Mouse (Mus musculus) CH12.LX (cell line): ENCODE results near the gene Ogdh. TPM values are rescaled to one million over a fixed set of nuclear protein-coding genes. Genes with fewer than 3 reads are reported as not detected.

Experiments
- DNase-seq: peaks from one replicate; pipeline ENCODE4 v3.0.0-alpha.2; 2013; ENCODE audit errors: extremely low read depth
- H3K27ac ChIP-seq: 2 replicates; pipeline ENCODE4 v1.5.1; 2012; ENCODE audit warnings: low read depth, mild to moderate bottlenecking, control low read depth, moderate library complexity; ENCODE audit not compliant: insufficient read depth
- H3K27me3 ChIP-seq: replicated peaks from 2 replicates; pipeline ENCODE3; 2012; ENCODE audit warnings: inconsistent platforms
- H3K36me3 ChIP-seq, 2 experiments: replicated peaks in 1 of 2; 2 replicates each; pipeline versions ENCODE3 to v1.6.1; 2012; ENCODE audit warnings: inconsistent platforms in 1 of 2, low read length in 1 of 2, mild to moderate bottlenecking in 1 of 2, mixed read lengths in 1 of 2, moderate library complexity in 1 of 2; ENCODE audit not compliant: control insufficient read depth in 1 of 2, insufficient read depth in 1 of 2
- H3K4me1 ChIP-seq, 2 experiments: 2 replicates each; pipeline ENCODE4 v1.6.1; 2012; ENCODE audit warnings: inconsistent platforms in 1 of 2, moderate library complexity in 1 of 2; ENCODE audit not compliant: insufficient read depth in 2 of 2, control insufficient read depth in 1 of 2
- H3K4me2 ChIP-seq: 2 replicates; pipeline ENCODE4 v1.6.1; 2012; ENCODE audit warnings: low read depth, mild to moderate bottlenecking, control low read depth; ENCODE audit not compliant: poor library complexity, insufficient read depth, severe bottlenecking
- H3K4me3 ChIP-seq, 3 experiments: fragments of 150-350 bp in 1 of 3; sonication (generic) in 1 of 3; replicated peaks in 1 of 3; 2 replicates each; pipeline versions ENCODE3 to v1.5.1; 2011 to 2012; ENCODE audit warnings: low read depth in 2 of 3, low read length in 2 of 3, mild to moderate bottlenecking in 2 of 3, moderate library complexity in 2 of 3, control low read depth in 1 of 3, improper control_type of control experiment in 1 of 3, inconsistent platforms in 1 of 3, mixed read lengths in 1 of 3; ENCODE audit not compliant: poor library complexity in 1 of 3
- H3K79me2 ChIP-seq: replicated peaks from 2 replicates; pipeline ENCODE4 v1.6.1; 2012; ENCODE audit warnings: mild to moderate bottlenecking, moderate library complexity; ENCODE audit not compliant: control insufficient read depth, poor library complexity, insufficient read depth, severe bottlenecking; ENCODE audit errors: extremely low read depth
- H3K9ac ChIP-seq: 2 replicates; pipeline ENCODE4 v1.6.1; 2012; ENCODE audit warnings: low read depth, mild to moderate bottlenecking, control low read depth, moderate library complexity; ENCODE audit not compliant: insufficient read depth
- H3K9me3 ChIP-seq: replicated peaks from 2 replicates; pipeline ENCODE3; 2012; ENCODE audit warnings: low read length, inconsistent platforms, mixed read lengths
- CHD1 ChIP-seq: IDR thresholded peaks from 2 replicates; pipeline ENCODE4 v1.6.1; 2012; ENCODE audit warnings: low read depth, low read length, improper control_type of control experiment, inconsistent platforms
- E2F4 ChIP-seq: IDR thresholded peaks from 2 replicates; pipeline ENCODE4 v1.6.1; 2011; ENCODE audit warnings: low read depth, low read length, improper control_type of control experiment; ENCODE audit not compliant: insufficient replicate concordance
- ELF1 ChIP-seq: IDR thresholded peaks from 2 replicates; pipeline ENCODE4 v1.6.1; 2014; ENCODE audit warnings: low read depth, mild to moderate bottlenecking, inconsistent platforms, low read length, improper control_type of control experiment
- EP300 ChIP-seq: IDR thresholded peaks from 2 replicates; pipeline ENCODE4 v1.6.1; 2011; ENCODE audit warnings: low read length, improper control_type of control experiment
- JUN ChIP-seq: IDR thresholded peaks from 2 replicates; pipeline ENCODE4 v1.6.1; 2011; ENCODE audit warnings: low read depth, mild to moderate bottlenecking, low read length, improper control_type of control experiment, moderate library complexity; ENCODE audit not compliant: insufficient read depth
- JUND ChIP-seq: conservative IDR thresholded peaks from 2 replicates; pipeline ENCODE4 v1.6.1; 2011; ENCODE audit warnings: low read depth, low read length, improper control_type of control experiment
- MAZ ChIP-seq: IDR thresholded peaks from 2 replicates; pipeline ENCODE4 v1.6.1; 2012; ENCODE audit warnings: low read depth, mild to moderate bottlenecking, inconsistent platforms, low read length, improper control_type of control experiment, moderate library complexity
- POLR2A ChIP-seq: IDR thresholded peaks from 2 replicates; pipeline ENCODE4 v1.6.1; 2011; ENCODE audit warnings: low read depth, mild to moderate bottlenecking, improper control_type of control experiment, low read length
- RAD21 ChIP-seq: IDR thresholded peaks from 2 replicates; pipeline ENCODE4 v1.6.1; 2011; ENCODE audit warnings: low read depth, mild to moderate bottlenecking, low read length, improper control_type of control experiment, moderate library complexity
- RCOR1 ChIP-seq: conservative IDR thresholded peaks from 2 replicates; pipeline ENCODE4 v1.6.1; 2012; ENCODE audit warnings: low read depth, mild to moderate bottlenecking, inconsistent platforms, low read length, improper control_type of control experiment
- SIN3A ChIP-seq: IDR thresholded peaks from 2 replicates; pipeline ENCODE4 v1.6.1; 2012; ENCODE audit warnings: low read length, improper control_type of control experiment, inconsistent platforms
- TBP ChIP-seq: conservative IDR thresholded peaks from 2 replicates; pipeline ENCODE4 v1.6.1; 2011; ENCODE audit warnings: low read depth, low read length, improper control_type of control experiment
- TCF12 ChIP-seq: IDR thresholded peaks from 2 replicates; pipeline ENCODE4 v1.6.1; 2014; ENCODE audit warnings: low read depth, mild to moderate bottlenecking, inconsistent platforms, low read length, improper control_type of control experiment
- UBTF ChIP-seq: IDR thresholded peaks from 2 replicates; pipeline ENCODE4 v1.6.1; 2012; ENCODE audit warnings: low read depth, mild to moderate bottlenecking, inconsistent platforms, low read length, improper control_type of control experiment, moderate library complexity
- ZKSCAN1 ChIP-seq: IDR thresholded peaks from 2 replicates; pipeline ENCODE4 v1.6.1; 2012; ENCODE audit warnings: low read depth, inconsistent platforms, low read length, improper control_type of control experiment, borderline replicate concordance
- dilution Hi-C: fragments of 300-500 bp; cut with MboI; formaldehyde crosslinking; loops from 2 replicates; pipeline ENCODE4 v1.14.3; 2020; ENCODE audit warnings: low sequenced_read_pairs; ENCODE audit not compliant: extremely low pct_unique_long_range_greater_than_20kb, extremely low pct_ligation_motif_present
- in situ Hi-C: fragments of 300-500 bp; cut with MboI; formaldehyde crosslinking; loops from 3 replicates; pipeline ENCODE4 v1.14.3; 2019; ENCODE audit warnings: low sequenced_read_pairs, low pct_ligation_motif_present, low pct_unique_long_range_greater_than_20kb, mixed read lengths
- polyA plus RNA-seq: library from polyadenylated mRNA; unstranded; fragments of >175 nt; gene quantifications from 2 replicates; pipeline ENCODE4 v1.2.1, GENCODE M21; 2012; ENCODE audit warnings: low read depth; ENCODE audit not compliant: insufficient read length
- total RNA-seq, 2 experiments: library from RNA; depleted of rRNA; stranded (reverse); fragments of 300-350 nt in 1 of 2; fragments of >200 nt in 1 of 2; gene quantifications; 2 replicates each; pipeline ENCODE4 v1.2.3; 2012 to 2014

Gene Ogdh
- total and polyA plus RNA-seq, 3 experiments: 47.1 to 173 (median 120) TPM

DNA sequence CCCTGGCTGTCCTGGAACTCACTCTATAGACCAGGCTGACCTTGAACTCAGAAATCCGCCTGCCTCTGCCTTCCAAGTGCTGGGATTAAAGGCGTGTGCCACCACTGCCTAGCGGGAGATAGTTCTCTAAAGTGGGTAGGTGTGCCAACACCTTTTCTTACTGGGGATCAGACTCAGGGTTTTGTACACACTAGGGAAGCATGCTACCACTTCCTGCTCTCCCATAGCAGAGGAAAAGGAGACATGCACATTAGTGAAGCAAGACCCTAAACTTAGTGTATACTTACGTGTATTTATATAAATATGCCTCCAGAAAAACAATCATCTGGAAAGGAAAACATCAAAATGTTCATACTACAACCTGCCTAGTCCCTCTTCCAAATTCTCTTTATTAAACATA is 54.5 kb downstream of the Ogdh start:
- Histone ChIP-seq H3K36me3 (peaks cover 91 to 97% of the 10 kb centered on the region in 2 experiments), H3K27ac (no peak overlapping the region), H3K9me3 (no peaks in the 10 kb centered on the region), H3K79me2 (no peaks in the 10 kb centered on the region), H3K9ac (no peak overlapping the region), H3K4me2 (no peak overlapping the region), H3K4me3 (no peak overlapping the region), H3K27me3 (no peaks in the 10 kb centered on the region), H3K4me1 (no peaks in the 10 kb centered on the region)
- DNase-seq: no peak
- dilution Hi-C loops: no loop called here
- in situ Hi-C loops: loop anchor here (5.0 kb wide), 1 partner anchor 39 kb away; no protein-coding TSS in a partner anchor
- TF ChIP-seq JUN: no peak
- no peak for TF ChIP-seq TBP
- no peak for TF ChIP-seq RCOR1
- no peak for TF ChIP-seq ZKSCAN1
- no peak for TF ChIP-seq POLR2A

DNA sequence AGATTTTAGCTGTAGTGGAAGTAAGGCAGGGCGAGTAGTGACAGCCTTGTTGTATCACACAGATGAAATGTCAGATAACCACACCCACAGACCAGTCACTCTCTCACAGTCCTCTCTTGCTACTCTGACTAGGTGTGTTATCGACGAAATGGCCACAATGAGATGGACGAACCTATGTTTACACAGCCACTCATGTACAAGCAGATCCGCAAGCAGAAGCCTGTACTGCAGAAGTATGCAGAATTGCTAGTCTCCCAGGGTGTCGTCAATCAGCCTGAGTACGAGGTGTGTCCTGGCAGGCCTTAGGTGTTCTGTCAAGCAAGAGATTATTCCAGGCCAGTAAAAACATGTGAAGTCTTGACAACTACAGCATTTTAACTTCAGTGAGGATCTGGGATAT is 55.5 kb downstream of the Ogdh start:
- dilution Hi-C loops: no loop called here
- Histone ChIP-seq H3K4me1 (no peaks in the 10 kb centered on the region), H3K4me2 (no peak overlapping the region), H3K4me3 (no peak overlapping the region), H3K27me3 (no peaks in the 10 kb centered on the region), H3K36me3 (peaks cover 89 to 94% of the 10 kb centered on the region in 2 experiments), H3K9ac (no peak overlapping the region), H3K79me2 (no peaks in the 10 kb centered on the region), H3K27ac (no peak overlapping the region), H3K9me3 (no peaks in the 10 kb centered on the region)
- no peak for TF ChIP-seq MAZ
- TF ChIP-seq POLR2A: no peak
- TF ChIP-seq RAD21: no peak
- no peak for TF ChIP-seq TCF12
- no peak for TF ChIP-seq ELF1
- TF ChIP-seq SIN3A: no peak
- no peak for TF ChIP-seq EP300
- TF ChIP-seq E2F4: no peak
- in situ Hi-C loops: loop anchor here (5.0 kb wide), 1 partner anchor 40 kb away; no protein-coding TSS in a partner anchor
- no peak for DNase-seq

DNA sequence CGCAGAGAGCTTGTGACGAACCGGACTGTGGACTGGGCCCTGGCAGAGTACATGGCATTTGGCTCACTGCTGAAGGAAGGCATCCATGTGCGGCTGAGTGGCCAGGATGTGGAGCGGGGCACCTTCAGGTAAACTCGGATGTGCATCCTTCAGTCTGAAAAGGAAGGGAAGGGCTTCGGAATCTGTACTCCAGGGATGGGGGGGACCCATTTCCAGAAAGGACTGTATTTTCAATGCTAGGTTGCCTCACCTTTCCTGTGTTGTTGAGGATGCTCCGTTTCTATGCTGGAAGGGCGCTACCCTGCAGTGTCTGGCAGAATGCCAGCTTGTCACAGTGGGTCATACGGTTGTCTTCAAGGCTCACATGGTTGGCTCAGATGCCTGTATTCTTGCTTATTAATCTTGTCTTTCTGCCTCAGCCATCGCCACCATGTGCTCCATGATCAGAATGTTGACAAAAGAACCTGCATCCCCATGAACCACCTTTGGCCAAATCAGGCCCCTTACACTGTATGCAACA is 57.3 kb downstream of the Ogdh start:
- Histone ChIP-seq H3K9ac (no peak overlapping the region), H3K79me2 (no peaks in the 10 kb centered on the region), H3K9me3 (no peaks in the 10 kb centered on the region), H3K4me2 (no peak overlapping the region), H3K27me3 (no peaks in the 10 kb centered on the region), H3K36me3 (peaks cover 89 to 90% of the 10 kb centered on the region in 2 experiments), H3K4me3 (no peak overlapping the region), H3K27ac (no peak overlapping the region), H3K4me1 (no peaks in the 10 kb centered on the region)
- in situ Hi-C loops: loop anchor here (5.0 kb wide), 1 partner anchor 41 kb away; no protein-coding TSS in a partner anchor
- TF ChIP-seq EP300: no peak
- no peak for TF ChIP-seq CHD1
- no peak for TF ChIP-seq JUN
- no peak for TF ChIP-seq TBP
- TF ChIP-seq SIN3A: no peak
- TF ChIP-seq JUND: no peak
- TF ChIP-seq UBTF: no peak
- dilution Hi-C loops: no loop called here
- DNase-seq: no peak
